Mouse (Mus musculus): ENCODE measurements at regions not wholly inside any gene's neighbourhood (a gene's known extent, or its start where the extent isn't known, plus 50 kb on each side); places are given as distances from the start of the nearest gene placed in this dataset.
A peak's percentile ranks its signal among the peaks of the same experiment; 100 is the strongest.

GRCm38 (mm10) chr9:14206838-14207560 lies 67.9 kb upstream of the Sesn3 start:
- Histone ChIP-seq H3K4me3 (replicated peaks; ENCODE audit: low read length) (no peak overlapping the region), H3K4me1 (ENCODE audit: control insufficient read depth, insufficient read depth, low read length) (peaks cover 25% of the 10 kb centered on the region), H3K9me3 (ENCODE audit: control insufficient read depth, low read length) (no peaks in the 10 kb centered on the region), H3K27me3 (ENCODE audit: control insufficient read depth, insufficient read depth, low read length) (no peaks in the 10 kb centered on the region), H3K9ac (ENCODE audit: low read depth, low read length, severe bottlenecking) (no peak overlapping the region), H3K27ac (replicated peaks; ENCODE audit: low read depth, low read length) (no peak overlapping the region), H3K4me2 (replicated peaks; ENCODE audit: low read depth, low read length, severe bottlenecking) (no peak overlapping the region), H3K36me3 (ENCODE audit: control insufficient read depth, insufficient read depth, low read length) (no peaks in the 10 kb centered on the region)
- TF ChIP-seq POLR2A (IDR thresholded peaks at IDR 0.05; ENCODE audit: borderline replicate concordance, extremely low read depth, insufficient read depth, insufficient read length) = no peak
- ATAC-seq (ENCODE audit: low FRiP score, low read depth) = peak; percentile 16; the same call in 1 of the 2 replicates
- WGBS = 68% methylated on average over 16 of the region's 16 CpGs
- no peak for DNase-seq (ENCODE audit: low spot score)

GRCm38 (mm10) chr9:14207561-14207936 lies 67.3 kb upstream of the Sesn3 start:
- Histone ChIP-seq H3K27me3 (ENCODE audit: control insufficient read depth, insufficient read depth, low read length) (no peaks in the 10 kb centered on the region), H3K4me3 (replicated peaks; ENCODE audit: low read length) (no peak overlapping the region), H3K4me1 (ENCODE audit: control insufficient read depth, insufficient read depth, low read length) (peaks cover 24% of the 10 kb centered on the region), H3K36me3 (ENCODE audit: control insufficient read depth, insufficient read depth, low read length) (no peaks in the 10 kb centered on the region), H3K9me3 (ENCODE audit: control insufficient read depth, low read length) (no peaks in the 10 kb centered on the region), H3K9ac (ENCODE audit: low read depth, low read length, severe bottlenecking) (no peak overlapping the region), H3K27ac (replicated peaks; ENCODE audit: low read depth, low read length) (no peak overlapping the region), H3K4me2 (replicated peaks; ENCODE audit: low read depth, low read length, severe bottlenecking) (no peak overlapping the region)
- DNase-seq (ENCODE audit: low spot score) (no peak), ATAC-seq (ENCODE audit: low FRiP score, low read depth) (no peak)
- TF ChIP-seq POLR2A (IDR thresholded peaks at IDR 0.05; ENCODE audit: borderline replicate concordance, extremely low read depth, insufficient read depth, insufficient read length) = no peak
- WGBS = 80% methylated on average over 3 of the region's 3 CpGs

- H3K9ac ChIP-seq (ENCODE audit: low read depth, low read length, severe bottlenecking) = no peak overlapping the region
- no peaks in the 10 kb centered on the region for H3K9me3 ChIP-seq (ENCODE audit: control insufficient read depth, low read length)
- 0 out of 2 replicates have a peak, but pooled peaks cover 3% of the 10 kb centered on the region for H3K4me1 ChIP-seq (ENCODE audit: control insufficient read depth, insufficient read depth, low read length)
- H3K27me3 ChIP-seq (ENCODE audit: control insufficient read depth, insufficient read depth, low read length) = no peaks in the 10 kb centered on the region
- ATAC-seq (ENCODE audit: low FRiP score, low read depth) (no peak), DNase-seq (ENCODE audit: low spot score) (no peak)
- TF ChIP-seq POLR2A (IDR thresholded peaks at IDR 0.05; ENCODE audit: borderline replicate concordance, extremely low read depth, insufficient read depth, insufficient read length) = no peak
- WGBS = 76% methylated on average over 2 of the region's 2 CpGs
- no peaks in the 10 kb centered on the region for H3K36me3 ChIP-seq (ENCODE audit: control insufficient read depth, insufficient read depth, low read length)
- H3K4me2 ChIP-seq (replicated peaks; ENCODE audit: low read depth, low read length, severe bottlenecking) = no peak overlapping the region
- no peak overlapping the region for H3K4me3 ChIP-seq (replicated peaks; ENCODE audit: low read length)
- H3K27ac ChIP-seq (replicated peaks; ENCODE audit: low read depth, low read length) = no peak overlapping the region
Observed at GRCm38 (mm10) chr9:14213283-14213682, 61.6 kb upstream of the Sesn3 start.

- Histone ChIP-seq H3K4me3 (replicated peaks; ENCODE audit: low read length) (no peak overlapping the region), H3K4me1 (ENCODE audit: control insufficient read depth, insufficient read depth, low read length) (0 out of 2 replicates have a peak, but pooled peaks cover 3% of the 10 kb centered on the region), H3K36me3 (ENCODE audit: control insufficient read depth, insufficient read depth, low read length) (no peaks in the 10 kb centered on the region), H3K27me3 (ENCODE audit: control insufficient read depth, insufficient read depth, low read length) (no peaks in the 10 kb centered on the region), H3K9ac (ENCODE audit: low read depth, low read length, severe bottlenecking) (no peak overlapping the region), H3K4me2 (replicated peaks; ENCODE audit: low read depth, low read length, severe bottlenecking) (no peak overlapping the region), H3K9me3 (ENCODE audit: control insufficient read depth, low read length) (no peaks in the 10 kb centered on the region), H3K27ac (replicated peaks; ENCODE audit: low read depth, low read length) (no peak overlapping the region)
- no peak for TF ChIP-seq POLR2A (IDR thresholded peaks at IDR 0.05; ENCODE audit: borderline replicate concordance, extremely low read depth, insufficient read depth, insufficient read length)
- ATAC-seq (ENCODE audit: low FRiP score, low read depth) = no peak
- DNase-seq (ENCODE audit: low spot score) = no peak
- WGBS = 59% methylated on average over 5 of the region's 5 CpGs
Observed at GRCm38 (mm10) chr9:14215171-14215782, 59.6 kb upstream of the Sesn3 start.

GRCm38 (mm10) chr9:14215961-14216360 lies 58.9 kb upstream of the Sesn3 start:
- H3K27me3 ChIP-seq (ENCODE audit: control insufficient read depth, insufficient read depth, low read length) = no peaks in the 10 kb centered on the region
- ATAC-seq (ENCODE audit: low FRiP score, low read depth) (no peak), DNase-seq (ENCODE audit: low spot score) (no peak)
- no peak overlapping the region for H3K4me3 ChIP-seq (replicated peaks; ENCODE audit: low read length)
- no peak overlapping the region for H3K9ac ChIP-seq (ENCODE audit: low read depth, low read length, severe bottlenecking)
- no peak overlapping the region for H3K4me2 ChIP-seq (replicated peaks; ENCODE audit: low read depth, low read length, severe bottlenecking)
- no peak for TF ChIP-seq POLR2A (IDR thresholded peaks at IDR 0.05; ENCODE audit: borderline replicate concordance, extremely low read depth, insufficient read depth, insufficient read length)
- H3K27ac ChIP-seq (replicated peaks; ENCODE audit: low read depth, low read length) = no peak overlapping the region
- H3K36me3 ChIP-seq (ENCODE audit: control insufficient read depth, insufficient read depth, low read length) = no peaks in the 10 kb centered on the region
- H3K9me3 ChIP-seq (ENCODE audit: control insufficient read depth, low read length) = no peaks in the 10 kb centered on the region
- WGBS = 76% methylated on average over 5 of the region's 5 CpGs
- 0 out of 2 replicates have a peak, but pooled peaks cover 3% of the 10 kb centered on the region for H3K4me1 ChIP-seq (ENCODE audit: control insufficient read depth, insufficient read depth, low read length)

Measured in limb, embryonic 14.5 days (tissue).